Mouse (Mus musculus) left cerebral cortex, postnatal 10 days (tissue): ENCODE measurements at regions not wholly inside any gene's neighbourhood (a gene's known extent, or its start where the extent isn't known, plus 50 kb on each side); places are given as distances from the start of the nearest gene placed in this dataset.
"Not testable (repeated sequence)": the region's sequence is repeated elsewhere in the genome, so short reads cannot be mapped to it uniquely, and the experiment has no call there.

Experiments
- DNase-seq, 2 experiments: peaks; one replicate each; pipeline ENCODE4 v3.0.0; 2021 to 2022; ENCODE audit warnings: low spot score in 2 of 2, mixed read lengths in 1 of 2; ENCODE audit errors: extremely low spot score in 1 of 2
- intact Hi-C: fragments of 180-260 bp; cut with DNase I; formaldehyde crosslinking; loops from one replicate; pipeline ENCODE4 v1.15.1; 2025

GRCm38 (mm10) chr1:88800411-88800810, 98.4 kb upstream of the Arl4c start:
- intact Hi-C loops = no loop called here
- DNase-seq = no peak

- DNase-seq, intact Hi-C loops: not testable (repeated sequence)
Observed at GRCm38 (mm10) chr1:88801151-88801550, 99.1 kb upstream of the Arl4c start.

- intact Hi-C loops = no loop called here
- DNase-seq = peak in 1 of 2 experiments; percentile 48
Observed at GRCm38 (mm10) chr1:88806960-88807359, 104.9 kb upstream of the Arl4c start.

- intact Hi-C loops = no loop called here
- no peak for DNase-seq
Observed at GRCm38 (mm10) chr1:88807901-88808300, 105.9 kb upstream of the Arl4c start.

GRCm38 (mm10) chr1:88808508-88808907, 106.5 kb upstream of the Arl4c start:
- intact Hi-C loops = no loop called here
- DNase-seq = no peak

- DNase-seq = no peak
- intact Hi-C loops = no loop called here
Observed at GRCm38 (mm10) chr1:88809756-88810155, 107.7 kb upstream of the Arl4c start.

- DNase-seq = no peak
- intact Hi-C loops = no loop called here
Observed at GRCm38 (mm10) chr1:88813200-88813599, 111.2 kb upstream of the Arl4c start.

- peak in 1 of 2 experiments; percentile 5 for DNase-seq
Observed at GRCm38 (mm10) chr1:88816376-88816945, 114.4 kb upstream of the Arl4c start.

GRCm38 (mm10) chr1:88825215-88825614, 123.2 kb upstream of the Arl4c start:
- intact Hi-C loops = no loop called here
- peak in 1 of 2 experiments; percentile 16 for DNase-seq

More at GRCm38 (mm10) chr1:88816376-88816945, 114.4 kb upstream of the Arl4c start:
- intact Hi-C loops = no loop called here

- peak in 1 of 2 experiments; percentile 15 for DNase-seq
- intact Hi-C loops = no loop called here
Observed at GRCm38 (mm10) chr1:88838661-88839274, 136.7 kb upstream of the Arl4c start.

GRCm38 (mm10) chr1:88839407-88839976, 137.5 kb upstream of the Arl4c start:
- intact Hi-C loops = no loop called here
- DNase-seq = peak in 1 of 2 experiments; percentile 13

GRCm38 (mm10) chr1:88839977-88840628, 138.1 kb upstream of the Arl4c start:
- intact Hi-C loops = no loop called here
- DNase-seq = peak in 1 of 2 experiments; percentile 16

GRCm38 (mm10) chr1:88840991-88841592, 139.1 kb upstream of the Arl4c start:
- intact Hi-C loops = no loop called here
- no peak for DNase-seq

- no peak for DNase-seq
- intact Hi-C loops = no loop called here
Observed at GRCm38 (mm10) chr1:88847333-88848091, 145.5 kb upstream of the Arl4c start.

- intact Hi-C loops = no loop called here
Observed at GRCm38 (mm10) chr1:88848246-88848645, 146.2 kb upstream of the Arl4c start.

GRCm38 (mm10) chr1:88849421-88849820, 147.4 kb upstream of the Arl4c start:
- no peak for DNase-seq
- intact Hi-C loops = no loop called here

More at GRCm38 (mm10) chr1:88848246-88848645, 146.2 kb upstream of the Arl4c start:
- peak in 1 of 2 experiments; percentile 13 for DNase-seq

- intact Hi-C loops = no loop called here
- DNase-seq = no peak
Observed at GRCm38 (mm10) chr1:88851931-88852330, 149.9 kb upstream of the Arl4c start.

GRCm38 (mm10) chr1:88860871-88861589, 159.0 kb upstream of the Arl4c start:
- intact Hi-C loops = no loop called here

More at GRCm38 (mm10) chr1:88860871-88861589, 159.0 kb upstream of the Arl4c start:
- no peak for DNase-seq
